Mouse (Mus musculus): ENCODE results near the gene Ap2s1.

- TF ChIP-seq CTCF (IDR thresholded peaks at IDR 0.05; ENCODE audit: borderline replicate concordance, extremely low read depth, insufficient read depth, insufficient read length) (no peak), POLR2A (IDR thresholded peaks at IDR 0.05; ENCODE audit: borderline replicate concordance, extremely low read depth, insufficient read depth, insufficient read length, poor library complexity, severe bottlenecking) (no peak)
Observed at GRCm38 (mm10) chr7:16763463-16764218, 25.4 kb downstream of the Ap2s1 start.

Measured in brain, embryonic 14.5 days (tissue).